Mouse (Mus musculus) hindbrain, embryonic 12.5 days (tissue): ENCODE results near the gene Phactr2. TPM values are rescaled to one million over a fixed set of nuclear protein-coding genes. Genes with fewer than 3 reads are reported as not detected.

Source experiments
- ATAC-seq: fragments of 200-750 bp; cut with Nextera tagmentation; 2 replicates; pipeline ENCODE4 v1.8.0; 2017; ENCODE audit warnings: moderate TSS enrichment; ENCODE audit not compliant: low FRiP score
- H3K27ac ChIP-seq: fragments of 300-500 bp; sonication (generic); 2 replicates; pipeline ENCODE4 v1.5.1; 2016; ENCODE audit warnings: mild to moderate bottlenecking
- H3K27me3 ChIP-seq: fragments of 300-500 bp; sonication (generic); 2 replicates; pipeline ENCODE4 v1.6.1; 2016; ENCODE audit warnings: mild to moderate bottlenecking
- H3K36me3 ChIP-seq: fragments of 300-500 bp; sonication (generic); 2 replicates; pipeline ENCODE4 v1.6.1; 2016; ENCODE audit warnings: mild to moderate bottlenecking
- H3K4me1 ChIP-seq: fragments of 300-500 bp; sonication (generic); 2 replicates; pipeline ENCODE4 v1.6.1; 2016
- H3K4me2 ChIP-seq: fragments of 300-500 bp; sonication (generic); replicated peaks from 2 replicates; pipeline ENCODE4 v1.6.1; 2016; ENCODE audit warnings: mild to moderate bottlenecking
- H3K4me3 ChIP-seq: fragments of 300-500 bp; sonication (generic); 2 replicates; pipeline ENCODE4 v1.5.1; 2016; ENCODE audit warnings: mild to moderate bottlenecking
- H3K9ac ChIP-seq: fragments of 300-500 bp; sonication (generic); 2 replicates; pipeline ENCODE4 v1.6.1; 2016; ENCODE audit warnings: mild to moderate bottlenecking, moderate library complexity
- H3K9me3 ChIP-seq: fragments of 300-500 bp; sonication (generic); replicated peaks from 2 replicates; pipeline ENCODE4 v1.6.1; 2016; ENCODE audit warnings: mild to moderate bottlenecking
- WGBS: fragments of 180-500 bp; shearing (Covaris S2); methylation state at CpG from one replicate; pipeline ENCODE4 v1.1.7; 2016; 5-methylcytosine and 5-hydroxymethylcytosine counted together
- polyA plus RNA-seq: library from polyadenylated mRNA; unstranded; fragments of >200 nt; fragmentation: Nextera tagmentation; extraction: Ambion mirVana; gene quantifications from 2 replicates; pipeline ENCODE4 v1.2.1, GENCODE M21; 2016

Gene Phactr2
- polyA plus RNA-seq, 1 experiment from 2014 or later, result 14.5 TPM

- no peak overlapping the region for H3K4me3 ChIP-seq
Measured at GRCm38 (mm10) chr10:13236866-13237265, 237.3 kb downstream of the Phactr2 start.

DNA sequence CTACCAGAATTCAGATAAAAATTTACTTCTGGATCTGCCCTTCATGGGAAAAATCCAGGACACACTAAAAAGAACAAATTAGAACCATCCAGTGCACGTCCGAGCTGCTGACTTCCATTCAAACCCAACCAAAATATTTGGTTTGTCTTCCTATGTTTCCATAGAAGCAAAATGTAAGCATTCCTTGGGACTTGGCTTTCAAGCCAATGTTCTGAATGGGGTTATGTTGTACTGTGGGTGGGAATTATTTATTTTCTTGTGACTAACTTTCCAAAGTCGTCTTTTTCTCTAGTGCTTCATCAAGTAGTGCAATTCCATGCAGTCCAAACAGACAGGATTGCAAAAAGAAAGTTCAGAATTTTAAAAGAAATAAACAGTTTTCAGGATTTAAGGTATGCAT lies 239.7 kb downstream of the Phactr2 start:
- Histone ChIP-seq H3K4me2 (no peak overlapping the region), H3K4me1 (peaks cover 10% of the 10 kb centered on the region), H3K9ac (no peak overlapping the region), H3K36me3 (no peaks in the 10 kb centered on the region), H3K4me3 (no peak overlapping the region), H3K9me3 (no peaks in the 10 kb centered on the region), H3K27me3 (no peaks in the 10 kb centered on the region), H3K27ac (no peak overlapping the region)
- 66% methylated on average over 3 of the region's 3 CpGs for WGBS
- ATAC-seq, result no peak

More at GRCm38 (mm10) chr10:13236866-13237265, 237.3 kb downstream of the Phactr2 start:
- no peak for ATAC-seq
- no peaks in the 10 kb centered on the region for H3K27me3 ChIP-seq
- H3K4me2 ChIP-seq, result no peak overlapping the region
- H3K9me3 ChIP-seq, result no peaks in the 10 kb centered on the region
- 90% methylated on average over 5 of the region's 5 CpGs for WGBS
- no peak overlapping the region for H3K27ac ChIP-seq
- H3K9ac ChIP-seq, result no peak overlapping the region
- H3K36me3 ChIP-seq, result no peaks in the 10 kb centered on the region
- peaks cover 10% of the 10 kb centered on the region for H3K4me1 ChIP-seq

- Histone ChIP-seq H3K4me2 (no peak overlapping the region), H3K9me3 (no peaks in the 10 kb centered on the region), H3K4me3 (no peak overlapping the region), H3K27ac (no peak overlapping the region), H3K36me3 (no peaks in the 10 kb centered on the region), H3K4me1 (peaks cover 10% of the 10 kb centered on the region), H3K9ac (no peak overlapping the region), H3K27me3 (no peaks in the 10 kb centered on the region)
- 71% methylated on average over 10 of the region's 10 CpGs for WGBS
- no peak for ATAC-seq
Measured at GRCm38 (mm10) chr10:13233941-13234340, 240.3 kb downstream of the Phactr2 start.

DNA sequence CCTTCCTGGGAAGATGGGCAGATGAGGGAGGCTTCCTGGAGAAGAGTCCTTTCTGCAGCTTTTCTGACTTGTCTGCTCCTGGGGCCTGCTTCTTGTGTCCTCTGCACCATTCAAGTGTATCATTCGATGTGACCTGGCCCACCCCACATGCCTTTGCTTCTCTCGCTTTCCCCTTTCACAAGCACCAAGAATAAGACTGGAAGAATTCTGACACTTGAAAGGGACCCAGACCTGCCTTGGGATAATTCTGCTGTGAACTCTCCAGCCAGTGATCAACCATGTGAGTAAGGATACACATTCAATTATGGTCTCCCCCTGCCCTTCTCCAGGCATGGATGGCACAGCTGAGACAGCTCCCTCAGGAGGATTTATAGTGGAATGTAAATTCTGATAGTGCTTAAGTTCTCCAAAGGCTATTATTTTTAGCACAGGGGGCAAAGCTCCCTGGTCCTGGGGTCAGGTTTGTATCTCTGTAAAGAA lies 241.0 kb downstream of the Phactr2 start:
- 42% methylated on average over 2 of the region's 2 CpGs for WGBS
- no peak overlapping the region for H3K4me2 ChIP-seq
- no peaks in the 10 kb centered on the region for H3K27me3 ChIP-seq
- no peak overlapping the region for H3K4me3 ChIP-seq
- no peaks in the 10 kb centered on the region for H3K9me3 ChIP-seq
- no peaks in the 10 kb centered on the region for H3K36me3 ChIP-seq
- peak overlapping the region; percentile 35; the same call in 1 of the 2 replicates for H3K27ac ChIP-seq
- peak; percentile 26; the same call in 1 of the 2 replicates for ATAC-seq
- H3K9ac ChIP-seq, result no peak overlapping the region
- peaks cover 10% of the 10 kb centered on the region for H3K4me1 ChIP-seq

GRCm38 (mm10) chr10:13232443-13233142 lies 241.6 kb downstream of the Phactr2 start:
- peak overlapping the region; percentile 35; the same call in 1 of the 2 replicates for H3K27ac ChIP-seq
- peak; percentile 52; the same call in 1 of the 2 replicates for ATAC-seq
- H3K27me3 ChIP-seq, result no peaks in the 10 kb centered on the region
- no peaks in the 10 kb centered on the region for H3K36me3 ChIP-seq
- peaks cover 10% of the 10 kb centered on the region for H3K4me1 ChIP-seq
- H3K4me3 ChIP-seq, result no peak overlapping the region
- H3K9ac ChIP-seq, result no peak overlapping the region
- WGBS, result 37% methylated on average over 9 of the region's 9 CpGs
- H3K9me3 ChIP-seq, result no peaks in the 10 kb centered on the region
- no peak overlapping the region for H3K4me2 ChIP-seq

DNA sequence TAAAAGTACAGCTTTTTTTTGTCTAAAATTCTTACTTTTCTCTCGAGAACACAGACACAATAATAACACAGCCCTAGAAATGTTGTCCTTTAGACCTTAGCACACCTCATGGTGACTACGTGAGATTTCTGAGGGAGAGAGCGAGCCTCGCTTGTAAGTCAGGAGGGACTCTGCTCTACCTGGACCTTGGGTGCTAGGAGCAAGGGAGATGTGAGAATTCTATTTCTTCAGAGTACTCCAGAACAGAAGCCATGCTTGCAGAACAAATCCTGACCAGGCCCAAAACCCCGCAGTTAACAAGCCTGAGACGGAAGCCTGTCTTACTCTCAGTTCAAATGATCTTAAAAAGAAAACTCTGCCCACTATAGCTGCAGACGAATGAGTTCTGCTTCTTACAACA lies 243.5 kb downstream of the Phactr2 start:
- ATAC-seq, result no peak
- WGBS, result 89% methylated on average over 7 of the region's 7 CpGs

GRCm38 (mm10) chr10:13225377-13226063 lies 248.7 kb downstream of the Phactr2 start:
- H3K27me3 ChIP-seq, result no peaks in the 10 kb centered on the region
- no peak overlapping the region for H3K27ac ChIP-seq
- H3K36me3 ChIP-seq, result peaks cover 4% of the 10 kb centered on the region
- no peak for ATAC-seq
- H3K4me2 ChIP-seq, result no peak overlapping the region
- no peak overlapping the region for H3K9ac ChIP-seq
- no peak overlapping the region for H3K4me3 ChIP-seq
- WGBS, result 87% methylated on average over 7 of the region's 7 CpGs
- H3K4me1 ChIP-seq, result no peaks in the 10 kb centered on the region
- H3K9me3 ChIP-seq, result no peaks in the 10 kb centered on the region

More for the DNA sequence above, 243.5 kb downstream of the Phactr2 start:
- H3K4me3 ChIP-seq, result no peak overlapping the region
- no peaks in the 10 kb centered on the region for H3K27me3 ChIP-seq
- H3K36me3 ChIP-seq, result no peaks in the 10 kb centered on the region
- H3K9ac ChIP-seq, result no peak overlapping the region
- no peaks in the 10 kb centered on the region for H3K9me3 ChIP-seq
- no peak overlapping the region for H3K27ac ChIP-seq
- H3K4me2 ChIP-seq, result no peak overlapping the region
- H3K4me1 ChIP-seq, result peaks cover 10% of the 10 kb centered on the region

GRCm38 (mm10) chr10:13222135-13222534 lies 252.1 kb downstream of the Phactr2 start:
- Histone ChIP-seq H3K27me3 (no peaks in the 10 kb centered on the region), H3K27ac (no peak overlapping the region), H3K4me3 (no peak overlapping the region), H3K4me1 (peaks cover 4% of the 10 kb centered on the region; the same call in 1 of the 2 replicates), H3K4me2 (no peak overlapping the region), H3K9me3 (no peaks in the 10 kb centered on the region), H3K9ac (no peak overlapping the region), H3K36me3 (peaks cover 4% of the 10 kb centered on the region)
- 93% methylated on average over 3 of the region's 3 CpGs for WGBS
- no peak for ATAC-seq

- Histone ChIP-seq H3K27ac (no peak overlapping the region), H3K9ac (no peak overlapping the region), H3K27me3 (no peaks in the 10 kb centered on the region), H3K4me1 (peaks cover 4% of the 10 kb centered on the region; the same call in 1 of the 2 replicates), H3K9me3 (no peaks in the 10 kb centered on the region), H3K36me3 (peaks cover 4% of the 10 kb centered on the region), H3K4me2 (no peak overlapping the region), H3K4me3 (no peak overlapping the region)
- no peak for ATAC-seq
- 79% methylated on average over 1 of the region's 1 CpGs for whole genome bisulfite sequencing
Measured at GRCm38 (mm10) chr10:13220061-13220460, 254.2 kb downstream of the Phactr2 start.

DNA sequence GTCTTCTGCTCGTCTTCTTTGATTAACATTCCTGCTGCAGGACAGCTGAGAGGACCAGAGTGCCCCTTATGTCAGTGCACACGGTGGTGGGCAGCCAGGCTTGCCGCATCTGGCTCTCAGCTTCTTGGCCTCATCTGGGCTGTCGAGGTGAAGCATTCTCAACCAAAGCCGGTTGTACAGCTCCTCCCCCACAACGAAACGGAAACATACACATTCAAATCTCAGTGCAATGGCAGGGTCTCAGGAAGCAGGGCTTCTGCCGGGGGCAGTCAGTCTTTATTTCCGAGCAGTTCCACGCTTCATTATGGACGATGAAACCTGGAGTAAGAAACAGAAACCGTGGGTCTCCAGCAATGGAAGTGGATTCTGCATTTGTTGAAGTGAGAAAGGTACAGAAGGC lies 260.3 kb downstream of the Phactr2 start:
- Histone ChIP-seq H3K27me3 (no peaks in the 10 kb centered on the region), H3K9me3 (no peaks in the 10 kb centered on the region), H3K4me3 (no peak overlapping the region), H3K36me3 (no peaks in the 10 kb centered on the region), H3K27ac (no peak overlapping the region), H3K4me2 (no peak overlapping the region), H3K9ac (no peak overlapping the region), H3K4me1 (peaks cover 4% of the 10 kb centered on the region; the same call in 1 of the 2 replicates)
- WGBS, result 80% methylated on average over 12 of the region's 12 CpGs
- no peak for ATAC-seq

GRCm38 (mm10) chr10:13212829-13213228 lies 261.4 kb downstream of the Phactr2 start:
- Histone ChIP-seq H3K4me1 (peaks cover 4% of the 10 kb centered on the region; the same call in 1 of the 2 replicates), H3K36me3 (no peaks in the 10 kb centered on the region), H3K4me3 (no peak overlapping the region), H3K9me3 (no peaks in the 10 kb centered on the region), H3K9ac (no peak overlapping the region), H3K27me3 (no peaks in the 10 kb centered on the region), H3K27ac (no peak overlapping the region), H3K4me2 (no peak overlapping the region)
- 85% methylated on average over 6 of the region's 6 CpGs for WGBS
- no peak for ATAC-seq

GRCm38 (mm10) chr10:13212326-13212725 lies 261.9 kb downstream of the Phactr2 start:
- no peak overlapping the region for H3K4me2 ChIP-seq
- H3K9ac ChIP-seq, result no peak overlapping the region
- no peak overlapping the region for H3K4me3 ChIP-seq
- no peak for ATAC-seq
- 75% methylated on average over 9 of the region's 9 CpGs for WGBS
- H3K9me3 ChIP-seq, result no peaks in the 10 kb centered on the region
- no peaks in the 10 kb centered on the region for H3K36me3 ChIP-seq
- H3K27ac ChIP-seq, result no peak overlapping the region
- H3K4me1 ChIP-seq, result no peaks in the 10 kb centered on the region
- no peaks in the 10 kb centered on the region for H3K27me3 ChIP-seq
